Mouse (Mus musculus) 3T3-L1 (cell line): ENCODE results near the gene Clmp.

Experiments
- DNase-seq: peaks from one replicate; pipeline ENCODE4 v3.0.0-alpha.2; 2015; ENCODE audit warnings: low read depth, low spot score

Clmp gene

GRCm38 (mm10) chr9:40685801-40686420 lies at the start of gene Clmp:
Clmp (plus strand) TSS chr9:40685962.
- DNase-seq: peak; percentile 61

- peak; percentile 81 for DNase-seq
These were observed 49.7 kb upstream of the Clmp start for GRCm38 (mm10) chr9:40636054-40636453.

GRCm38 (mm10) chr9:40637705-40638393 lies 47.9 kb upstream of the Clmp start:
- no peak for DNase-seq

- DNase-seq: no peak
These were observed 47.2 kb upstream of the Clmp start for GRCm38 (mm10) chr9:40638394-40639049.

GRCm38 (mm10) chr9:40639536-40640187 lies 46.1 kb upstream of the Clmp start:
- no peak for DNase-seq

GRCm38 (mm10) chr9:40641318-40641717 lies 44.4 kb upstream of the Clmp start:
- DNase-seq: peak; percentile 46

GRCm38 (mm10) chr9:40642470-40643220 lies 43.1 kb upstream of the Clmp start:
- peak; percentile 47 for DNase-seq

- no peak for DNase-seq
These were observed 36.3 kb upstream of the Clmp start for GRCm38 (mm10) chr9:40649444-40649843.

- no peak for DNase-seq
These were observed 35.8 kb upstream of the Clmp start for GRCm38 (mm10) chr9:40649983-40650382.

- no peak for DNase-seq
These were observed 34.4 kb upstream of the Clmp start for GRCm38 (mm10) chr9:40651239-40651859.

- no peak for DNase-seq
These were observed 33.0 kb upstream of the Clmp start for GRCm38 (mm10) chr9:40652757-40653156.

GRCm38 (mm10) chr9:40666190-40666803 lies 19.5 kb upstream of the Clmp start:
- no peak for DNase-seq

GRCm38 (mm10) chr9:40670313-40670712 lies 15.4 kb upstream of the Clmp start, which contains the start of gene Gm21915:
Gm21915 (plus strand) TSS chr9:40670613.
- DNase-seq: no peak

- no peak for DNase-seq
These were observed 14.3 kb upstream of the Clmp start for GRCm38 (mm10) chr9:40671323-40671930.

GRCm38 (mm10) chr9:40675203-40675958 lies 10.4 kb upstream of the Clmp start:
- peak; percentile 9 for DNase-seq

- no peak for DNase-seq
These were observed 7.1 kb upstream of the Clmp start for GRCm38 (mm10) chr9:40678653-40679052.

GRCm38 (mm10) chr9:40686421-40686899 lies 698 bp downstream of the Clmp start:
- peak; percentile 76 for DNase-seq

- peak; percentile 15 for DNase-seq
These were observed 1.3 kb downstream of the Clmp start for GRCm38 (mm10) chr9:40687053-40687452.

GRCm38 (mm10) chr9:40687553-40687952 lies 1.8 kb downstream of the Clmp start:
- DNase-seq: peak; percentile 15
